7 mouse cellular contexts compared by ENCODE assay signal in the genomic region with DNA sequence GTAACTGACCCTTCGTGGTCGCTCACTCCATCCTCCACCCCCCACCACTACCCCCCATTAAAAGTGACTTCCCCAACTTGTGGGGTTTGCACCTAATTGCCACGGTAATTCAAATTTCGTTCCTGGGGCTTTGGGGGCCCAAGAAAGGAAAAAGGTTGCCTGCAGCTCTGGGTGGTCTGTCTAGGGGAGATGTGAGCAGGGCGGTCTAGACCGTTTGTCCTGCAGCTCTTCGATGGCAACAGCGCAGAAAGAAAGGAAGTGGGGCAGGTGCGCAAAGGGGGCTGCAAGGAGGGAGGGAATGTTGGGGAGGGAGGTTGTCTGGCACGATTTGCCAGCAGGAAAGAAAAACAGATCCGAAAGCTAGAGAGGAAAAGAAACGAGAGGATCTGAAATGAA. TPM values are rescaled to one million over a fixed set of nuclear protein-coding genes. Genes with fewer than 3 reads are reported as not detected.
DNase-seq lines count a peak whose midpoint lies in the region; ATAC-seq and TF ChIP-seq lines count a peak whose summit lies in the region.

No protein-coding gene starts in this region.

- no peaks in the 10 kb centered on the region for H3K36me3 ChIP-seq in megakaryocyte, embryonic 14.5 days (replicated peaks; ENCODE audit: low read length)
- no peaks in the 10 kb centered on the region for H3K36me3 ChIP-seq in forebrain, embryonic 16.5 days (ENCODE audit: control insufficient read depth, insufficient read depth)
- no peaks in the 10 kb centered on the region for H3K36me3 ChIP-seq in liver, embryonic 14.5 days (replicated peaks; ENCODE audit: control insufficient read depth, insufficient read depth, low read depth)

- no peak for TF ChIP-seq EP300 in liver, embryonic 14.5 days (IDR thresholded peaks at IDR 0.05; ENCODE audit: low read depth)

- ATAC-seq in megakaryocyte, adult 5-6 weeks (ENCODE audit: poor library complexity, severe bottlenecking), result no peak
- no peak for ATAC-seq in forebrain, embryonic 16.5 days
- ATAC-seq in liver, embryonic 14.5 days (ENCODE audit: insufficient read depth), result no peak

- no peak for TF ChIP-seq CTCF in liver, embryonic 14.5 days (IDR thresholded peaks at IDR 0.05; ENCODE audit: low read depth)

- WGBS in forebrain, embryonic 16.5 days, result 2% methylated on average over 12 of the region's 12 CpGs
- WGBS in liver, embryonic 14.5 days (ENCODE audit: insufficient replicate concordance), result 3% methylated on average over 12 of the region's 12 CpGs

- H3K4me3 ChIP-seq in megakaryocyte, embryonic 14.5 days (replicated peaks), result peak overlapping the region; percentile 76
- H3K4me3 ChIP-seq in forebrain, embryonic 16.5 days (replicated peaks; ENCODE audit: low read length), result peak overlapping the region; percentile 53
- no peak overlapping the region for H3K4me3 ChIP-seq in liver, embryonic 14.5 days (ENCODE audit: insufficient read depth in 1 of 2, low read depth in 2 of 2, low read length in 2 of 2)

- H3K4me1 ChIP-seq in megakaryocyte, embryonic 14.5 days, result peaks cover 19% of the 10 kb centered on the region
- H3K4me1 ChIP-seq in forebrain, embryonic 16.5 days (replicated peaks; ENCODE audit: control insufficient read depth, insufficient read depth, low read length), result peaks cover 32% of the 10 kb centered on the region
- H3K4me1 ChIP-seq in liver, embryonic 14.5 days (replicated peaks; ENCODE audit: control insufficient read depth in 2 of 2, insufficient read depth in 2 of 2, low read length in 1 of 2), result no peaks in the 10 kb centered on the region

- H3K27ac ChIP-seq in forebrain, embryonic 16.5 days (ENCODE audit: low read length), result peak overlapping the region; percentile 94
- no peak overlapping the region for H3K27ac ChIP-seq in liver, embryonic 14.5 days

- peaks cover 94% of the 10 kb centered on the region for H3K27me3 ChIP-seq in megakaryocyte, embryonic 14.5 days (replicated peaks)
- peaks cover 49% of the 10 kb centered on the region for H3K27me3 ChIP-seq in forebrain, embryonic 16.5 days (replicated peaks; ENCODE audit: control insufficient read depth, insufficient read depth, low read length)
- H3K27me3 ChIP-seq in liver, embryonic 14.5 days (ENCODE audit: control insufficient read depth, insufficient read depth, low read length), result peaks cover 72% of the 10 kb centered on the region

- H3K9me3 ChIP-seq in megakaryocyte, embryonic 14.5 days, result no peaks in the 10 kb centered on the region
- H3K9me3 ChIP-seq in forebrain, embryonic 16.5 days (ENCODE audit: control insufficient read depth, low read length), result no peaks in the 10 kb centered on the region
- H3K9me3 ChIP-seq in liver, embryonic 14.5 days (ENCODE audit: control insufficient read depth, low read length), result no peaks in the 10 kb centered on the region

- peak overlapping the region; percentile 56 for H3K9ac ChIP-seq in forebrain, embryonic 16.5 days (replicated peaks; ENCODE audit: low read depth, low read length)
- H3K9ac ChIP-seq in liver, embryonic 14.5 days (replicated peaks), result no peak overlapping the region

- H3K4me2 ChIP-seq in forebrain, embryonic 16.5 days (ENCODE audit: low read length), result peak overlapping the region; percentile 65
- peak overlapping the region; percentile 48; the same call in 1 of the 2 replicates for H3K4me2 ChIP-seq in liver, embryonic 14.5 days (ENCODE audit: low read depth)

- DNase-seq in liver, embryonic 14.5 days (ENCODE audit: low read depth in 3 of 3, low spot score in 3 of 3), result no peak
- no peak for DNase-seq in spleen, adult 12 weeks (ENCODE audit: low spot score)
- DNase-seq in right cerebral cortex, postnatal 10 days (ENCODE audit: low spot score in 2 of 2), result no peak
- DNase-seq in thymus, postnatal 4 days, result no peak

RNA-seq across cellular contexts. Expression of a gene that starts 14.8 kb away (rescaled TPM):
- 0.34 TPM in 1 of 2 replicates, not detected in the other for polyA plus RNA-seq in megakaryocyte, embryonic 14.5 days (2012; ENCODE audit: insufficient read depth, low replicate concordance)
- not detected in 2 replicates for total RNA-seq in megakaryocyte, adult 5-6 weeks (2015)
- not detected in 2 replicates for total RNA-seq in megakaryocyte, adult 5-6 weeks (2017)
- 77.5 and 96.0 TPM in 2 replicates for polyA plus RNA-seq in forebrain, embryonic 16.5 days (2015; fragmentation: Nextera tagmentation; extraction: Ambion mirVana)
- polyA plus RNA-seq in liver, embryonic 14.5 days (2012; rRNA removed), result 0.02 and 0.10 TPM in 2 replicates
- polyA plus RNA-seq in liver, embryonic 14.5 days (2014; fragmentation: Nextera tagmentation; extraction: Ambion mirVana), result 0.03 and 0.14 TPM in 2 replicates

RNA-seq across cellular contexts. Expression of a gene that starts 59.1 kb away (rescaled TPM):
- polyA plus RNA-seq in megakaryocyte, embryonic 14.5 days (2012; ENCODE audit: insufficient read depth, low replicate concordance), result not detected in 2 replicates
- total RNA-seq in megakaryocyte, adult 5-6 weeks (2015), result not detected in 2 replicates
- total RNA-seq in megakaryocyte, adult 5-6 weeks (2017), result not detected in 2 replicates
- polyA plus RNA-seq in forebrain, embryonic 16.5 days (2015; fragmentation: Nextera tagmentation; extraction: Ambion mirVana), result 1.3 and 2.6 TPM in 2 replicates
- not detected in 2 replicates for polyA plus RNA-seq in liver, embryonic 14.5 days (2012; rRNA removed)
- polyA plus RNA-seq in liver, embryonic 14.5 days (2014; fragmentation: Nextera tagmentation; extraction: Ambion mirVana), result not detected in 2 replicates

Comparison
In these comparisons a context has a peak if more than half of its experiments do, and no peak if none do; other contexts are left out.
1. H3K4me3 ChIP-seq: peak in megakaryocyte, embryonic 14.5 days (single experiment) and forebrain, embryonic 16.5 days (single experiment); none in liver, embryonic 14.5 days (0 of 2).
2. RNA of a gene that starts 14.8 kb away (polyA plus RNA-seq): 77.5 to 96.0 TPM in forebrain, embryonic 16.5 days; 0.34 TPM in megakaryocyte, embryonic 14.5 days and 0.02 to 0.14 TPM in liver, embryonic 14.5 days; every median in the first group is over 10 times any median in the second.